Mouse (Mus musculus) small intestine, adult 2 months (tissue): Measurements from ENCODE around the gene Stn1. TPM values are rescaled to one million over a fixed set of nuclear protein-coding genes. Genes with fewer than 3 reads are reported as not detected.

Experiments used
- H3K27ac ChIP-seq: fragments of 200-500 bp; 2 replicates; pipeline ENCODE4 v1.5.1; 2012; ENCODE audit warnings: low read depth, low read length, control low read depth, inconsistent platforms; ENCODE audit not compliant: insufficient read depth
- H3K27me3 ChIP-seq: fragments of 200-500 bp; 2 replicates; pipeline ENCODE4 v1.6.1; 2012; ENCODE audit warnings: mild to moderate bottlenecking, moderate library complexity, low read length, inconsistent platforms; ENCODE audit not compliant: control insufficient read depth, insufficient read depth
- H3K36me3 ChIP-seq: fragments of 200-500 bp; 2 replicates; pipeline ENCODE4 v1.6.1; 2012; ENCODE audit warnings: mild to moderate bottlenecking, low read length, control low read depth, inconsistent platforms; ENCODE audit not compliant: control insufficient read depth, insufficient read depth
- H3K4me1 ChIP-seq: fragments of 200-500 bp; 2 replicates; pipeline ENCODE4 v1.6.1; 2012; ENCODE audit warnings: low read length, inconsistent platforms, mixed read lengths; ENCODE audit not compliant: control insufficient read depth, insufficient read depth, insufficient read length
- H3K4me3 ChIP-seq: fragments of 200-500 bp; 2 replicates; pipeline ENCODE4 v1.5.1; 2012; ENCODE audit warnings: low read depth, mild to moderate bottlenecking, control low read depth, inconsistent platforms, low read length, moderate library complexity
- CTCF ChIP-seq: fragments of 200-500 bp; IDR thresholded peaks from 2 replicates; pipeline ENCODE4 v1.5.1; 2012; ENCODE audit warnings: low read depth, mild to moderate bottlenecking, control low read depth, inconsistent platforms, low read length, moderate library complexity, mixed read lengths; ENCODE audit not compliant: insufficient replicate concordance, insufficient read length; ENCODE audit errors: extremely low read depth
- POLR2A ChIP-seq: fragments of 200-500 bp; IDR thresholded peaks from 2 replicates; pipeline ENCODE4 v1.6.1; 2012; ENCODE audit warnings: low read depth, mild to moderate bottlenecking, control low read depth, inconsistent platforms, low read length, moderate library complexity
- WGBS: fragments of 180-500 bp; shearing (Covaris S2); methylation state at CpG from one replicate; pipeline ENCODE4 v1.1.7; 2018; 5-methylcytosine and 5-hydroxymethylcytosine counted together
- polyA plus RNA-seq: library from polyadenylated mRNA; depleted of rRNA; stranded (reverse); fragments of >200 nt; gene quantifications from 2 replicates; pipeline ENCODE4 v1.2.3, GENCODE M21; 2012

The Stn1 gene
- polyA plus RNA-seq, 1 experiment = 15.0 TPM

- Histone ChIP-seq H3K4me3 (no peak overlapping the region), H3K27ac (peak overlapping the region; percentile 77), H3K27me3 (no peaks in the 10 kb centered on the region), H3K36me3 (peaks cover 1% of the 10 kb centered on the region; the same call in 1 of the 2 replicates), H3K4me1 (peaks cover 31% of the 10 kb centered on the region)
- 84% methylated on average over 7 of the region's 7 CpGs for WGBS
- TF ChIP-seq CTCF = no peak
- no peak for TF ChIP-seq POLR2A
Measured at GRCm38 (mm10) chr19:47510135-47510472, 27.2 kb downstream of the Stn1 start.

GRCm38 (mm10) chr19:47508771-47509281, 28.5 kb downstream of the Stn1 start:
- Histone ChIP-seq H3K4me3 (peak overlapping the region; percentile 19; the same call in 1 of the 2 replicates), H3K27ac (peak overlapping the region; percentile 77), H3K4me1 (peaks cover 31% of the 10 kb centered on the region), H3K36me3 (no peaks in the 10 kb centered on the region), H3K27me3 (no peaks in the 10 kb centered on the region)
- TF ChIP-seq POLR2A (no peak), CTCF (no peak)
- WGBS = 13% methylated on average over 5 of the region's 5 CpGs

- Histone ChIP-seq H3K27ac (peak overlapping the region; percentile 77), H3K36me3 (no peaks in the 10 kb centered on the region), H3K4me3 (peak overlapping the region; percentile 19; the same call in 1 of the 2 replicates), H3K27me3 (no peaks in the 10 kb centered on the region), H3K4me1 (peaks cover 31% of the 10 kb centered on the region)
- WGBS = 21% methylated on average over 3 of the region's 3 CpGs
- TF ChIP-seq CTCF = no peak
- no peak for TF ChIP-seq POLR2A
Measured at GRCm38 (mm10) chr19:47508191-47508590, 29.1 kb downstream of the Stn1 start.

- H3K36me3 ChIP-seq = no peaks in the 10 kb centered on the region
- no peaks in the 10 kb centered on the region for H3K27me3 ChIP-seq
- no peak; the same call in 1 of the 2 replicates for TF ChIP-seq CTCF
- no peak for TF ChIP-seq POLR2A
- H3K4me1 ChIP-seq = peaks cover 28% of the 10 kb centered on the region
- peak overlapping the region; percentile 77 for H3K27ac ChIP-seq
- H3K4me3 ChIP-seq = peak overlapping the region; percentile 34
- 42% methylated on average over 27 of the region's 27 CpGs for WGBS
Measured at GRCm38 (mm10) chr19:47507128-47508121, 29.9 kb downstream of the Stn1 start.

- Histone ChIP-seq H3K27me3 (no peaks in the 10 kb centered on the region), H3K4me3 (no peak overlapping the region), H3K27ac (no peak overlapping the region), H3K4me1 (peaks cover 10% of the 10 kb centered on the region; the same call in 1 of the 2 replicates), H3K36me3 (no peaks in the 10 kb centered on the region)
- TF ChIP-seq POLR2A (no peak), CTCF (no peak)
- 66% methylated on average over 4 of the region's 4 CpGs for WGBS
Measured at GRCm38 (mm10) chr19:47503625-47504024, 33.7 kb downstream of the Stn1 start.

GRCm38 (mm10) chr19:47502563-47502962, 34.7 kb downstream of the Stn1 start:
- 70% methylated on average over 8 of the region's 8 CpGs for WGBS
- H3K4me1 ChIP-seq = peaks cover 4% of the 10 kb centered on the region; the same call in 1 of the 2 replicates

More at GRCm38 (mm10) chr19:47502563-47502962, 34.7 kb downstream of the Stn1 start:
- no peaks in the 10 kb centered on the region for H3K27me3 ChIP-seq
- H3K27ac ChIP-seq = no peak overlapping the region
- H3K36me3 ChIP-seq = no peaks in the 10 kb centered on the region
- no peak overlapping the region for H3K4me3 ChIP-seq
- TF ChIP-seq CTCF = no peak
- TF ChIP-seq POLR2A = no peak
